Mouse (Mus musculus) CD4-positive, CD25-positive, alpha-beta regulatory T cell, adult 2 months (primary cell): ENCODE measurements around the gene Dnmt3l.
"Not testable (repeated sequence)": the region's sequence is repeated elsewhere in the genome, so short reads cannot be mapped to it uniquely, and the experiment has no call there.

Experiments
- DNase-seq: peaks from one replicate; pipeline ENCODE4 v3.0.0-alpha.2; 2012; ENCODE audit warnings: low read depth, low spot score

Dnmt3l gene

DNA sequence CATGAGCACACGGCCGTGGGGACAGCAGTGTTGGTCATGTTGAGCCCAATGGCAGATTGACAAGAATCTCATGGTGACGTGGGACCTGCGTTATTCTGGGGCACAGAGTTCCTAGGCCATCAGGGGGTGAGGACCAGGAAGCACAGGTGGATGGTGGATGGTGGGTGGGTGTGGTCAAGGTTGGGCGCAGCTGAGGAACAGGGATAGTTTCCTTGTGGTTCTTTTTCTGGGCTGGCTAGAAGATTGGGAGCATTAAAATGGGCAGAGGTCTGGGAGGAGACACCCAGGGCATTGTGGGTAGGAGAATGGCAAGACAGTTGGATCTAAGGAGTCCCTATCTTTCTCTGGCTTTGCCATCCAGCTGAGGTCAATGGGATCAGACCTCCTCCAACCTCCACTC is at the start of gene Dnmt3l:
TSS of gene Dnmt3l (plus strand) at position 301 of the 400 bp plus-strand sequence.
- no peak for DNase-seq

GRCm38 (mm10) chr10:77995639-77996038 is 46.1 kb upstream of the Dnmt3l start:
- DNase-seq: no peak

DNA sequence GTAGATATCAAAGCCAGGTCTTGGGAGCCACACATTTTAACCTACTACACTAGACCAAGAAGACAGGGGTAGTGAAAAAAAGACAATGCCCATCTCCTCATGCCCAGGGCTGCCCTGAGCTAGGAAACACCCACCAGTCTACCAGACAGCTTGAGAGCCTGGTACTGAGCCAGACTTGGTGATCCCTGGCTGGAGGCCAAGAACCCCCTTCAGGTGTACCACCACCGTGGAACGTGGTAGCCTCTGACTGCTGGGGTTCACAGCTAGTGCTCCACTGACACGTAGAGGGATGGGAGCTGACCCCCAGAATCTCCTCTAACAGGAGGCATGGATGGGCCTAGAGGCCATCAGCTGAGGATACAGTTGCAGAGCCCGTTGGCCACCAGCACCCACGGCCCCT is 41.5 kb upstream of the Dnmt3l start:
- DNase-seq: no peak

GRCm38 (mm10) chr10:78001796-78002195 is 40.0 kb upstream of the Dnmt3l start:
- no peak for DNase-seq

DNA sequence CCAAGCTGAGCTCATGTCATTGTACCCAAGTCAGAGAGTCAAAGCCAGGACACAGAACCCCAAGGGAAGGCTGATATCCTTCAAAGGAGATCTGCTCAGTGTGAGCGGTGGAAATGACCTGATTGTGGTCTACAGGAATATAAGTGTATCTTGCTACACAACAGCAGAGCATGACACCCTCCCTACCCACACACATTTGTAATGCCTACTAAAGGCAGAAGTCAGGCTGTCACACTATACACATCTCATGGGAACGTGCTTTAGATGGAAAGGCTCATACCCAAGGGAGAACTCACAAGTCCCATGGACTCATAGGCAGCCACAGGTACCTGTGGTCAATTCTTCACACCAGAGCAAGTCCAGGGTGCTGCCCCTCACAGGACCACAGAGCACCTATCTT is 39.4 kb upstream of the Dnmt3l start:
- no peak for DNase-seq

- DNase-seq: no peak
Observed at GRCm38 (mm10) chr10:78004479-78005100, 37.2 kb upstream of the Dnmt3l start.

DNA sequence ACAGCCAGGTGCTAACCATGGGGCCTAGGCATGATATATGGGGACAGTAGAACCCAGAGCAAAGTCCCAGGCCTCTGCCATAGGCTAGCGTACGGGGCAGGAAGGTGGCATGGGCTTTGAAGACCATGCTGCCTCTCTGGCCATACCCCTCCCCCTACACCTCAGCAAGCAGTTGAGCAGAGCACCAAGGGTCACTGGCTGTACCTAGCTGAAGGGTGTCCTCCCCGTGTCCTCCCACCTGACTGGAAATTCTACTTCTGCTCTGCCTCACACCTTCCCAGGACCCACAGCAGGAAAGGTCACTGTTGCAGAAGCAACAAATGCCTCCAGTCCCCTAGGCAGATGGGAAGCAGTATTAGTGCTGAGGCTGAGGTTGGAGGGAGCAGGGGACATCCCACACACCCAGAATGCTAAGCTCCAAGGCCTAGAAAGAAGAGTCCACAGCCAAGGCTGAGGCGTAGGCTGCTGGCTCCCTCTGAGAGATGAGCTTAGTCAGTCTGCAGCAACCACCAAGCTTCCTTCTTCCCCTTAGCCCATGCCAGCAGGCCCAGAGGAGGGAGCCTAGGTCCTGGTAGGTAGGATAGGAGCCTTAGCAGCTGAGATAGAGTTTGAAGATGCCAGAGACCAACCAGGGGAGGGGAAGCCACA is 35.8 kb upstream of the Dnmt3l start:
- no peak for DNase-seq

GRCm38 (mm10) chr10:78007203-78007602 is 34.5 kb upstream of the Dnmt3l start:
- DNase-seq: no peak

GRCm38 (mm10) chr10:78008169-78008568 is 33.6 kb upstream of the Dnmt3l start:
- no peak for DNase-seq

GRCm38 (mm10) chr10:78009184-78009944 is 32.4 kb upstream of the Dnmt3l start:
- DNase-seq: peak; percentile 98

GRCm38 (mm10) chr10:78009945-78010293 is 31.8 kb upstream of the Dnmt3l start, which contains the start of gene Pfkl:
Gene Pfkl (minus strand): TSS chr10:78010083.
- DNase-seq: no peak

GRCm38 (mm10) chr10:78010335-78010734 is 31.4 kb upstream of the Dnmt3l start:
- peak; percentile 28 for DNase-seq

- DNase-seq: peak; percentile 26
Observed at GRCm38 (mm10) chr10:78011116-78011515, 30.6 kb upstream of the Dnmt3l start.

- DNase-seq: no peak
Observed at GRCm38 (mm10) chr10:78012661-78013495, 28.9 kb upstream of the Dnmt3l start.

GRCm38 (mm10) chr10:78015489-78015888 is 26.3 kb upstream of the Dnmt3l start:
- no peak for DNase-seq

- no peak for DNase-seq
Observed at GRCm38 (mm10) chr10:78016366-78016765, 25.4 kb upstream of the Dnmt3l start.

DNA sequence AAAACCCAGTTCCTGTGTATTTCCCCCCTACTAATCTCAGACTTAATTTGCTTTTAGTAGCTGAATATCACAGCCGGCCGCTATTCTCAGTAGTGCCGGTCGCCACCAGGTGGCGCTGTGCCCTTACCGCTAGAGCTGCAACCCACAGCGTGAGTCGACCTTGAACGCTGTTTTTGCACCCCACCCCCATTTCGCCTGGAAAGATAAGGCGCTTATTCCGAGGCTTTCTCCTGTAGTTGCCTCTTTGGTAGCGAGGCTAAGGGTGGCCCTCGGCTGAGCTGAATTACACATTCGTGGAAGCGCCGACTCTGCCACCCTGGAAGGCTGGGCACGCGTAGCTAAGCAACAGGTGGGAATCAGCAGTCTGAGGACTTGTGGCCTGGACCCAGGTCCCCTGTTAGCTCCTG is 22.9 kb upstream of the Dnmt3l start:
- peak; percentile 93 for DNase-seq

DNA sequence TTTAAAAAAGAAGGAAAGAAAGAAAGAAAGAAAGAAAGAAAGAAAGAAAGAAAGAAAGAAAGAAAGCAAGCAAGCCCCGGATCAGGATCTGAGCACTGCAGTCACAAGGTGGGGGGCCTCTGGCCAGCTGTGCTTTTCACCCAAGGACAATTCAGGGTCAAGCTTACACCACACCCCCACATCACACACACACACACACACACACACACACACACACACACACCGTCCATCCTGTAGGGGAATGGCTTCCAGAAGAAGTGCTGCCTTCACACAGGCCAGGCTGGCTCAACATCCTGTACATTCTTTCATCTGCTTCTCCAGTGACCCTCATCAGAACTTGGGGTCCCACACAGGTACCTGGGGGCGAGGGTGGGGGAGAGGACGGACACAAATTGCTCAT is 22.5 kb upstream of the Dnmt3l start:
- no peak for DNase-seq

DNA sequence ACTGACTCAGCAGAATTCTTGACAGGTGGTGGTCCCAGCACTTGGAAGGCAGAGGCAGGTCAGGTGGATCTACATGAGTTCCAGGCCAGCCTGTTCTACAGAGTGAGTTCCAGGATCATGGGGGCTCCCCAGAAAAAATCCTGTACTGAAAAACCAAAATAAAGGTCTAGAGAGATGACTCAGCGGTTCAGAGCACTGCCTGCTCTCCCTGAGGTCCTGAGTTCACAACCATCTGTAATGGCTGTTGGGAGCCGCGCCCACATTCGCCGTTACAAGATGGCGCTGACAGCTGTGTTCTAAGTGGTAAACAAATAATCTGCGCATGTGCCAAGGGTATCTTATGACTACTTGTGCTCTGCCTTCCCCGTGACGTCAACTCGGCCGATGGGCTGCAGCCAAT is 21.8 kb upstream of the Dnmt3l start:
- not testable (repeated sequence) for DNase-seq

GRCm38 (mm10) chr10:78025453-78025852 is 16.3 kb upstream of the Dnmt3l start:
- DNase-seq: peak; percentile 48

DNA sequence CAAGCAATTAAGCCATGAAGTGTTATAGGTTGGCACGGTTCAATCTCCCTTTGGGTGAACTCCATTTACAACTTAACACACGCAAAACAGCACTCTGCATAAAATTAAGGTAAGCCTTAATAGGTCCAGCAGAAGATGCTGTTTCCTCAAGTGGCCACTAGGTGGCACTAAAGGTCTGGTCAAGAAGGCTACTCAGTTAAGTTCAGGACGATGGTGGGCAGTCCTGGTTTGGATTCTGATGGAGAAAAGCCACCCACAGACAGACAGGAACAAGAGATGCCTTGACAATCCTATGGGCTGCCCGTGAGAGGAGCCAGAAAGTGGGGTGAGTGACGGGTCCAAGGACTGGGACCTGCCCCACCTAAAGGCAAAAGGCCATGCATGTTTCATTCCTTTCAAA is 13.6 kb upstream of the Dnmt3l start:
- DNase-seq: peak; percentile 87

- no peak for DNase-seq
Observed at GRCm38 (mm10) chr10:78029080-78029479, 12.7 kb upstream of the Dnmt3l start.
